Mouse (Mus musculus): ENCODE results near the gene Naaladl2.

GRCm38 (mm10) chr3:24126200-24126599 is 1017.9 kb downstream of the Naaladl2 start:
- TF ChIP-seq GATA1 (IDR thresholded peaks at IDR 0.05; ENCODE audit: low read length) (no peak), TAL1 (IDR thresholded peaks at IDR 0.05; ENCODE audit: low read length) (no peak)

Data from erythroblast, embryonic 14.5 days (primary cell).